Mouse (Mus musculus): ENCODE data around the gene Stim1. TPM values are rescaled to one million over a fixed set of nuclear protein-coding genes. Genes with fewer than 3 reads are reported as not detected.

The Stim1 gene
- polyA plus RNA-seq, 1 experiment from 2014 or later, result 14.8 TPM

GRCm38 (mm10) chr7:102238686-102239286 is 28.8 kb upstream of the Stim1 start:
- peaks cover 47% of the 10 kb centered on the region for H3K36me3 ChIP-seq (ENCODE audit: insufficient read depth, low read length)
- WGBS, result 87% methylated on average over 8 of the region's 8 CpGs
- no peak overlapping the region for H3K9ac ChIP-seq (replicated peaks; ENCODE audit: low read length)
- no peak overlapping the region for H3K4me2 ChIP-seq (replicated peaks; ENCODE audit: low read depth, low read length)
- H3K27ac ChIP-seq (ENCODE audit: low read length), result no peak overlapping the region
- H3K27me3 ChIP-seq (ENCODE audit: insufficient read depth, low read length), result no peaks in the 10 kb centered on the region
- ATAC-seq (ENCODE audit: low FRiP score, low TSS enrichment), result no peak
- H3K9me3 ChIP-seq (ENCODE audit: low read length), result no peaks in the 10 kb centered on the region
- H3K4me3 ChIP-seq (ENCODE audit: low read length), result no peak overlapping the region
- no peaks in the 10 kb centered on the region for H3K4me1 ChIP-seq (ENCODE audit: insufficient read depth, low read length)

GRCm38 (mm10) chr7:102239591-102239990 is 28.0 kb upstream of the Stim1 start:
- H3K27ac ChIP-seq (ENCODE audit: low read length), result no peak overlapping the region
- 93% methylated on average over 16 of the region's 16 CpGs for WGBS
- peaks cover 47% of the 10 kb centered on the region for H3K36me3 ChIP-seq (ENCODE audit: insufficient read depth, low read length)
- H3K9ac ChIP-seq (replicated peaks; ENCODE audit: low read length), result no peak overlapping the region
- no peaks in the 10 kb centered on the region for H3K27me3 ChIP-seq (ENCODE audit: insufficient read depth, low read length)
- no peak overlapping the region for H3K4me3 ChIP-seq (ENCODE audit: low read length)
- no peaks in the 10 kb centered on the region for H3K9me3 ChIP-seq (ENCODE audit: low read length)
- H3K4me2 ChIP-seq (replicated peaks; ENCODE audit: low read depth, low read length), result no peak overlapping the region
- no peaks in the 10 kb centered on the region for H3K4me1 ChIP-seq (ENCODE audit: insufficient read depth, low read length)
- 0 out of 2 replicates have a peak, but pooled peaks have one; percentile 32 for ATAC-seq (ENCODE audit: low FRiP score, low TSS enrichment)

- Histone ChIP-seq H3K4me3 (ENCODE audit: low read length) (no peak overlapping the region), H3K36me3 (ENCODE audit: insufficient read depth, low read length) (peaks cover 38% of the 10 kb centered on the region), H3K9me3 (ENCODE audit: low read length) (no peaks in the 10 kb centered on the region), H3K9ac (replicated peaks; ENCODE audit: low read length) (no peak overlapping the region), H3K4me1 (ENCODE audit: insufficient read depth, low read length) (peaks cover 26% of the 10 kb centered on the region), H3K4me2 (replicated peaks; ENCODE audit: low read depth, low read length) (no peak overlapping the region), H3K27ac (ENCODE audit: low read length) (no peak overlapping the region), H3K27me3 (ENCODE audit: insufficient read depth, low read length) (no peaks in the 10 kb centered on the region)
- 86% methylated on average over 5 of the region's 5 CpGs for WGBS
- no peak for ATAC-seq (ENCODE audit: low FRiP score, low TSS enrichment)
These were observed 25.2 kb upstream of the Stim1 start for GRCm38 (mm10) chr7:102242371-102242770.

GRCm38 (mm10) chr7:102242917-102243316 is 24.7 kb upstream of the Stim1 start:
- H3K36me3 ChIP-seq (ENCODE audit: insufficient read depth, low read length), result peaks cover 32% of the 10 kb centered on the region
- no peak overlapping the region for H3K27ac ChIP-seq (ENCODE audit: low read length)
- no peak overlapping the region for H3K9ac ChIP-seq (replicated peaks; ENCODE audit: low read length)
- H3K4me3 ChIP-seq (ENCODE audit: low read length), result no peak overlapping the region
- WGBS, result 81% methylated on average over 3 of the region's 3 CpGs
- no peak for ATAC-seq (ENCODE audit: low FRiP score, low TSS enrichment)
- no peaks in the 10 kb centered on the region for H3K27me3 ChIP-seq (ENCODE audit: insufficient read depth, low read length)
- H3K4me2 ChIP-seq (replicated peaks; ENCODE audit: low read depth, low read length), result no peak overlapping the region
- H3K4me1 ChIP-seq (ENCODE audit: insufficient read depth, low read length), result peaks cover 32% of the 10 kb centered on the region
- H3K9me3 ChIP-seq (ENCODE audit: low read length), result no peaks in the 10 kb centered on the region

- Histone ChIP-seq H3K27me3 (ENCODE audit: insufficient read depth, low read length) (no peaks in the 10 kb centered on the region), H3K9ac (replicated peaks; ENCODE audit: low read length) (no peak overlapping the region), H3K36me3 (ENCODE audit: insufficient read depth, low read length) (peaks cover 24% of the 10 kb centered on the region), H3K4me2 (replicated peaks; ENCODE audit: low read depth, low read length) (no peak overlapping the region), H3K27ac (ENCODE audit: low read length) (no peak overlapping the region), H3K4me3 (ENCODE audit: low read length) (no peak overlapping the region), H3K4me1 (ENCODE audit: insufficient read depth, low read length) (peaks cover 41% of the 10 kb centered on the region), H3K9me3 (ENCODE audit: low read length) (no peaks in the 10 kb centered on the region)
- ATAC-seq (ENCODE audit: low FRiP score, low TSS enrichment), result no peak
- 81% methylated on average over 2 of the region's 2 CpGs for WGBS
These were observed 23.7 kb upstream of the Stim1 start for GRCm38 (mm10) chr7:102243870-102244269.

GRCm38 (mm10) chr7:102244782-102245535 is 22.6 kb upstream of the Stim1 start:
- H3K27me3 ChIP-seq (ENCODE audit: insufficient read depth, low read length), result no peaks in the 10 kb centered on the region
- H3K36me3 ChIP-seq (ENCODE audit: insufficient read depth, low read length), result peaks cover 14% of the 10 kb centered on the region
- WGBS, result 85% methylated on average over 3 of the region's 3 CpGs
- H3K9me3 ChIP-seq (ENCODE audit: low read length), result no peaks in the 10 kb centered on the region
- no peak for ATAC-seq (ENCODE audit: low FRiP score, low TSS enrichment)
- peak overlapping the region; percentile 22; the same call in 1 of the 2 replicates for H3K27ac ChIP-seq (ENCODE audit: low read length)
- no peak overlapping the region for H3K4me3 ChIP-seq (ENCODE audit: low read length)
- H3K4me2 ChIP-seq (replicated peaks; ENCODE audit: low read depth, low read length), result no peak overlapping the region
- peaks cover 47% of the 10 kb centered on the region for H3K4me1 ChIP-seq (ENCODE audit: insufficient read depth, low read length)
- H3K9ac ChIP-seq (replicated peaks; ENCODE audit: low read length), result no peak overlapping the region

GRCm38 (mm10) chr7:102245775-102246174 is 21.8 kb upstream of the Stim1 start:
- peaks cover 47% of the 10 kb centered on the region for H3K4me1 ChIP-seq (ENCODE audit: insufficient read depth, low read length)
- no peak for ATAC-seq (ENCODE audit: low FRiP score, low TSS enrichment)
- H3K27ac ChIP-seq (ENCODE audit: low read length), result peak overlapping the region; percentile 3; the same call in 1 of the 2 replicates
- H3K4me3 ChIP-seq (ENCODE audit: low read length), result no peak overlapping the region
- 5% methylated on average over 1 of the region's 1 CpGs for WGBS
- H3K4me2 ChIP-seq (replicated peaks; ENCODE audit: low read depth, low read length), result no peak overlapping the region
- peak overlapping the region; percentile 35 for H3K9ac ChIP-seq (replicated peaks; ENCODE audit: low read length)
- H3K36me3 ChIP-seq (ENCODE audit: insufficient read depth, low read length), result peaks cover 6% of the 10 kb centered on the region
- no peaks in the 10 kb centered on the region for H3K9me3 ChIP-seq (ENCODE audit: low read length)
- H3K27me3 ChIP-seq (ENCODE audit: insufficient read depth, low read length), result no peaks in the 10 kb centered on the region

- Histone ChIP-seq H3K4me2 (replicated peaks; ENCODE audit: low read depth, low read length) (0 out of 2 replicates have a peak overlapping the region, but pooled peaks have one; percentile 5), H3K27ac (ENCODE audit: low read length) (no peak overlapping the region; the same call in 1 of the 2 replicates), H3K27me3 (ENCODE audit: insufficient read depth, low read length) (no peaks in the 10 kb centered on the region), H3K9ac (replicated peaks; ENCODE audit: low read length) (peak overlapping the region; percentile 35), H3K36me3 (ENCODE audit: insufficient read depth, low read length) (0 out of 2 replicates have a peak, but pooled peaks cover 1% of the 10 kb centered on the region), H3K4me1 (ENCODE audit: insufficient read depth, low read length) (peaks cover 52% of the 10 kb centered on the region), H3K4me3 (ENCODE audit: low read length) (no peak overlapping the region), H3K9me3 (ENCODE audit: low read length) (no peaks in the 10 kb centered on the region)
- ATAC-seq (ENCODE audit: low FRiP score, low TSS enrichment), result no peak
- WGBS, result 60% methylated on average over 6 of the region's 6 CpGs
These were observed 21.3 kb upstream of the Stim1 start for GRCm38 (mm10) chr7:102246265-102246664.

GRCm38 (mm10) chr7:102246956-102247797 is 20.4 kb upstream of the Stim1 start:
- ATAC-seq (ENCODE audit: low FRiP score, low TSS enrichment), result no peak
- Histone ChIP-seq H3K27me3 (ENCODE audit: insufficient read depth, low read length) (no peaks in the 10 kb centered on the region), H3K27ac (ENCODE audit: low read length) (0 out of 2 replicates have a peak overlapping the region, but pooled peaks have one; percentile 4), H3K9ac (replicated peaks; ENCODE audit: low read length) (peak overlapping the region; percentile 27; the same call in 1 of the 2 replicates), H3K36me3 (ENCODE audit: insufficient read depth, low read length) (no peaks in the 10 kb centered on the region), H3K9me3 (ENCODE audit: low read length) (no peaks in the 10 kb centered on the region), H3K4me1 (ENCODE audit: insufficient read depth, low read length) (peaks cover 53% of the 10 kb centered on the region), H3K4me2 (replicated peaks; ENCODE audit: low read depth, low read length) (peak overlapping the region; percentile 74), H3K4me3 (ENCODE audit: low read length) (peak overlapping the region; percentile 95)
- WGBS, result 44% methylated on average over 12 of the region's 12 CpGs
